Mouse (Mus musculus): ENCODE data around the gene Upp2. TPM values are rescaled to one million over a fixed set of nuclear protein-coding genes. Genes with fewer than 3 reads are reported as not detected.

The Upp2 gene
- total RNA-seq, 2 experiments from 2014 or later: not detected

DNA sequence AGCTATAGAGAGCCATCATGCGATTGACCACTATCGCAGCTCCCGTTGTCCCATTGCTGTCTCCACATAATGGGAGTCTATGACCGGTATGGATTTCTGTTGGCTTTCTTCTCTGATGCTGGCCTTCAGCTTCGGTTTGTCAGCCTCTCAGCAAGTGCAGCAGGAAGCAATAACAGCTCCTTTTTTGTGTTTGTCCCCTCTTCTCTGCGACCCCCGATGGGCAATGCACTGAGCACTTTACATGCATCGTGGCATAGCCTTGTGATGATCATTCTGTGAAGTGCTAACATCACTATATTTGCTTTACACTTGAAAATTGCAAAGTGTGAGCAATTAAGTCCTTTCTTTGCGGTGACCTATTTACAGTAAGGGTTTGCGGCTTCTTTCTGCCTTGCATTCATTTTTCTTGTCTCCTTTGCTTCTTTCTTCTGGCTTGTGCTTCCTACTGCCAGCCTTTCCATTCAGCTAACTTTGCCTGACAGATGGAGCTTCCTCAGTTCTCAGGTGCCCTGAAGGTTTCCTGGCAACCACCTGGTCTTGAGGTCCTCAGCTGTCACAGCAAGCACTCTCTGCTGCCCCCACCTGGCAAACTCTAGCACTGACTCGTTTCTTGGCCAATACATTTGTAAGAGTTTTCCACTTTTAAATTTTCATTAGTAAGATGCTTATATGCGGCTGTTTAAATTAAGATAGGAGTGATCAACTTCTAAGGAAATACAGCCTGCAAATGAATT lies 98.2 kb downstream of the Upp2 start:
- ATAC-seq (replicated peaks; ENCODE audit: low FRiP score, poor library complexity, severe bottlenecking): no peak

DNA sequence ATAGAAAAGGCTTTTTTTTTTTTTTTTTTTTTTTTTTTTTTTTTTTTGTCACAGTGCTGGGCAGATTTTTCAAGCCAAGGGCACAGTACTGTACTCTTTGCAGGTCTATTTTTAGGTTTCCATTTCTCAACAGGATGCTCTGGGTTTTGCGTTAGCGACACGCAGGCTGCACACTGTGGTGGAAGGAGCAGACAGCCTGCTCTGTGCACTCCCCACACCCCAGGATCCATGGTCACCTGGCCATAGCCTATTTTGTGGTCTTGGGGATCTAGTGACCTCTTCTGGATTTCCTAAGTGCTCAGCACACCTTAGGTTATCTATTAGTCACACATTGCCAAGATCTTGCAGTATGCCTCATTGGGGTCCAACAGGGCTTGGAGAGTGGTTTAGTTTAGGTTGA lies 100.2 kb downstream of the Upp2 start:
- ATAC-seq (replicated peaks; ENCODE audit: low FRiP score, poor library complexity, severe bottlenecking): no peak

DNA sequence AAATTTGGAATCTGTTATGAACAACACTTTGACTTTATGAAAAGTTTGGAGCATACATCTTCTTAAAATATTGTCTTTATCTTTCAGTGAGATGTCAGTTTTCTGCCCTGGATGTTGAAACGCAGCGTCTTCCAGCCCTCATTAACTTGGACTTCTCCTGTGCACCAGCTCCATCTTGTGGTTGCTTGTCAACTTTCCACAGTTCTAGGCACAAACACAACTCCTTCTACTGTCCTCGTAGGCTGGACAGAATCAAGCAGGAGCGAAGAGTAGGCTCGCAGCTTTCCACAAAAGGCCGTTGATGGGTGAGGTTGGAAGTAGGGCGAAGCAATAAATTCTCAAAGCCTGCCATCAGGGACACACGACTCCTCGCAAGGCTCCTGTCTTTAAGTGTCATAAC lies 100.9 kb downstream of the Upp2 start:
- no peak for ATAC-seq (replicated peaks; ENCODE audit: low FRiP score, poor library complexity, severe bottlenecking)

DNA sequence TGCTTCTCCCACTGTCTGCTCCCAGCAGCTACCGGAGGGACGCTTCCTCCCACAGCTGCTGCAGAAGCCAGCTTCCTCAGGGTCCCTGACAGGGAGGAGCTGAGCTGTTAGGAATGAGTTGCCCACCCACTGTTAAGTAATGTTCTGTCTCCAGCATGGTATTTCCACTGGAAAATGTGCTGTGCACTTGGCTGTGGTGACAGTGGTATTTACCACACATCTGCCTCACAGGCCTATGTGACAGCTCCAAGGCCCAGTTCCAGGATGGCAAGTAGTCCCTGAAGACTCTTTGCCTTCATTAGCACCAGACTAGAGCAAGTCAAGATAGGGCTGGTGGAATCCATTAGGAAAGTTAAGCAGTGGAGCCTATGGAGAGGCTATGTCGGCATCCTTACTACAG lies 102.0 kb downstream of the Upp2 start:
- no peak for ATAC-seq (replicated peaks; ENCODE audit: low FRiP score, poor library complexity, severe bottlenecking)

DNA sequence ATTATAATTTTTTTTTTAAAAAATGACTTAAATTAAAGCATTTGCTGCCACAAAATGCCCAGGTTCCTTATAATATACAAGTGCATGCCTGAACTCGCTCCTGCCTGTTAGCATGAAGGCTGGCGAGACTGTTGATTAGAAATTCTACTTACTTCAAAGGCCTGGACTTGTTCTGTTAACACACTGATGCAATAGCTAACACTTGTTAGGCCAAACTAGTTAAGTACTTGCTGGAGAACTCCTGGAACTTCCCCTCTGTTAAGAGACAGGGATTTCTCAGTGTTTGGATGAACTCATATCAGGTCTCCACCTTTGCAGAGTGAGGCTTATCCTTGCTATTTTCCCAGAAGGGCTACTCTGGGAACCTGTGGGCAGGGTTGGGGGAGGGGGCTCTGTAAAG lies 105.4 kb downstream of the Upp2 start:
- ATAC-seq (replicated peaks; ENCODE audit: low FRiP score, poor library complexity, severe bottlenecking): no peak

DNA sequence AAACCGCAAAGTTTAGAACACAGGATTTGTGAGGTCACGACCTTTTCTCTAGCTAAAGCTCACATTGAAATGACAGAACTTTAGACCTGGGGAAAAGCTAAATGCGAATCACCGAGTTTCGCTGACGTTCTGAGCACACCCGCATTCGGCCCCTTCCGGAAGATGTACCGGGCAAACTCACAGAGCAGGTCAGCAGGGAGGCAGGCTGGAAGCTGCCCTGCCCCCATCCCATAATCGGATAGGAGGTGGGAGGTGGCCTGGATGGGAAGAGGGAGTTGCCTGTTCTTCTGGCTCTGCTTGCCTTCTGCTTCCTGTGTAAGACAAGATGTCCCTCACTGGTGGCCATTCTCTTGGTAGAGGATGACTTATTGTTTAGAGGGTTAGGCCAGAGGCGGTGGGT lies 112.9 kb downstream of the Upp2 start:
- no peak for ATAC-seq (replicated peaks; ENCODE audit: low FRiP score, poor library complexity, severe bottlenecking)

DNA sequence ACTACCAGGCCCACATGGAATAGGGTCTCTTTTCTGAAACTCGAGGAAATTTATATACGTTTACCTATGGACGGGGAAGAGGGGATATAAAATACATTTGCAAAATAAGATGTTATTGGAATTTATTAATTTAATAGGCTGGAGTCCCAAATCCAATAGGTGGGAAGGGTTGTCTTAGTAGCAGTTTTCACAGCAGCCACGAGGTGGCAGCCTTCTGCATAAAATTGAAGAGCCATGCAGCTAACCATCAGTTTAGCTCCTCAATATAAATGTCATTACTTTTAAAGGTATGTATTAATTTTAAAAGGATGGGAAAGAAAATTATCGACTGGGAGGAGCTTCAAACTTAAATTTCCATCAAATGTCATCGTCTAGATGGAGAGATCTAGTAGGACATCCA lies 113.7 kb downstream of the Upp2 start:
- ATAC-seq (replicated peaks; ENCODE audit: low FRiP score, poor library complexity, severe bottlenecking): no peak

DNA sequence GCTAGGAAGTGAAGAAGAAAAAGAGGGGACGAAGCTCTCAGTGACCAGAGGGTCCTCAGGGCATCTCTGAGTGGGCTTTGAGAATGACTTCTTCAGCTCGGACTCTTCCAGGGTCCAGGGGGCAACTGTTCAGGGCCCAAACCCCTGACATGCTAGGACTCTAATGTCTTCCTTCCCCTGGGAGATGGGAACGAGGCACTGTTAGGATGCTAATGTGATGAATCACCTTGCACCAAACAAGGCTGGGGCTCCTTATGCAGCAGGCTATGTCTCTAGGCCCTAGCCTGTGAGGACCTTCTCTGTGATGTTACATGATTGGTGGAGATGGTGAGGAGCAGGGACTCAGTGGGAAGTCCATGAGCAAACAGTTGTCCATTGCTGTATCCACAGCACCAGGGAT lies 114.3 kb downstream of the Upp2 start:
- no peak for ATAC-seq (replicated peaks; ENCODE audit: low FRiP score, poor library complexity, severe bottlenecking)

DNA sequence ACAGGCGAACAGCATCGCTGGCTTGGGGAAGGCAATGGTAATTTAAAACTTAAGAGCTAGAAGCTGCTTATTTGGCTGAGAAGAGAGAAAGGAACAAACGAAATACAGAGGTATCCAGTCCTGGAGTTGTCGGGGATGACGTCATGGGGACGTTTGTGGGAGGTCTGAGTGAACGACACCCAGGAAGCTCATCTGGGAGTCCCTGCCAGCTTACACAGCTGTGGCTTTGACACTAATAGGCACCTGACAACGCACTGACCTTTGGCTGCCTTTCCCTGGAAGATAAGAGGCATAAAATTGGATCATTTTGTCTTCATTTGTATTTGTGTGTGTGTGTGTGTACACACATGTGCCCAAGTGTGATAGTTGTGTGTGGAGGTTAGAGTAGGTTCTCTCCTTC lies 130.4 kb downstream of the Upp2 start:
- ATAC-seq (replicated peaks; ENCODE audit: low FRiP score, poor library complexity, severe bottlenecking): no peak

DNA sequence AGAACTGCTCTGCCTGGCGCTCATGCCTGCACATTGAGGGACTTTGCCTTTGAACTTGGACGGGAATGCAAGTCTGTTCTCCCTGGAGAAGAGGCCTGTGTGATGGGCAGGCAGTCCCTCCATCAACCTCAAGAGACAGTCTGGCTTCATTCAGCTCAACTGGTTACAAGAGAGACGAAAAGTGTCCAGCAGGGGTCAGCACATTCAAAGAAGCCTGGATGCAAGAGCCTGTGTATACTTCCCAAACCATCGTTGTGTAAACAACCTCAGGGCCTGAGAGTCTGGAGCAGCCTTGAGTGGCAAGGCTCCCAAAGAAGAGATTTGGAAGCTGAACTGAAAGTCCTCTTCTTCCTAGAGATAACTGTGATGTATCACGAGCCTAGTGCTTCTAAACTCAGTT lies 132.8 kb downstream of the Upp2 start:
- no peak for ATAC-seq (replicated peaks; ENCODE audit: low FRiP score, poor library complexity, severe bottlenecking)

DNA sequence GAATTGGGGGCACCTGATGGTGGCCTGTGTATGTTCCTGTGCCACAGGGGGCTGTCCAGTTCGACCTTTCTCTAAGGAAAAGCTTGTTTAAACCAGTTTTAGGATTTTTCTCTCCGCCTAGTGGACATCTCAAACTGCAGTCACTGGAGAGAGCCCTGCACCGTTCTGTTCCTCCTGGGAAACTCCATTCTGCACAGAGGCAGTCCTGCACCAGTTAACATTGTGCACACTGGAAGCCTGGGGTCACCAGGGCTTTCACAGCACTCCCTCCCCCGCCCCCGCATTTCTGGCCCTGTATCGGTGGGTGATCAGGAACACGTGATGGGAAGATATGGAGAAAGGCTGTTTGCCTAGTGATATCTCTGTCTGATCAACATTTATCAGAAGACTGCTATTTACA lies 133.3 kb downstream of the Upp2 start:
- ATAC-seq (replicated peaks; ENCODE audit: low FRiP score, poor library complexity, severe bottlenecking): no peak

DNA sequence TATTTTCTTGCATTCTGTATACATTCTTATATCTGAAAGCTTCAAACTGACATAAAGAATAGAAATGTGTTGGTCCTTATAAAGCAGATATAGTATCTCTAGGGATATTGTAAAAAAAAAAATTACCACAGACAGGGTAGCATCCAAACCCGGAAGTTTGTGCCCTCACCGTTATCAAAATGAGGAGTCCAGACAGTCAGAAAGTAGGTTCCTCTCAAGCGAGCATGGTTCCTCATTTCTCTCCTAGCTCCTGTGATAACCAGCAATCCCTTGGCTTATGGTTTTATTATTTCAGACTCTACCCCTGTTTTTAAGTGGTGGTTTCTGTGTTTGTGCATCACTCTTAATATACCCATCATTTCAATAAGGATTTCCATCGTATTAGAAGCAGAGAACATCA lies 134.5 kb downstream of the Upp2 start:
- no peak for ATAC-seq (replicated peaks; ENCODE audit: low FRiP score, poor library complexity, severe bottlenecking)

DNA sequence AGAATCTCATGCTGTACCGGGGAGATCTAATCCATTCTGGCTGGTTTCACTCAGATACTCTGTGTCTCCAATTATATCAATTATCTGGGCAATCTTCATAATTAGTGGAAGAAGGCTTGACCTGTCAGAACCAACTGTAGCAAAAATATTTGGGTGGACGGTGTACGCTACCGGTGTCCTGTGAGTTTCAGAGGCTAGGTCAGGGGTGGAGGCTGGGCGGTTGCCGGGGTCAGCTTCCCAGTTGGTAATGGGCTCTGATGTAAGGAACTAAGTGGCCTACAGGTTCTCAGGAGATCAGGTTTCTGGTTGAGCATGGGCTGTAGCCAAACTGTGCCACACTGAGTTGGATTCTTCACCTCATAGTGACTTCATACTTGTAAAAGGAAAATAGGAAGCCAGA lies 136.1 kb downstream of the Upp2 start:
- no peak for ATAC-seq (replicated peaks; ENCODE audit: low FRiP score, poor library complexity, severe bottlenecking)

DNA sequence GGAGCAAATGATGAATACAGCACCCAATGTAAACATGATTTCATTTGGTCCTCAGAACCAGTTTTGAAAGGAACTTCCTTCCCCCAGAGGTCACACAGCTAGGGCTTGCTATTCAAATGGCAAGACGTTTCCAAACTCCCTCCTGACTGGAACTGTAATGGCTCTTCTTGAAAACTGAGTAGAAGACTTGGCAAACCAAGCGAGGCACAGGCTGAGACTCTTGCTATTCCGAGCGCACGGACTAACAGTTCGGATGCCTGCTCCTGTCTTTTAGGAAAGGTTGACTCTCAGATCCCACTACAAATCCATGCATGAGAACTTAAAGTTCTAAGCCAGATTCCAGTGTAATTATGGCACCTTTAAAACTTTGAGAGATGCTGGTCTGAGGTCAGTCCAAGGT lies 136.5 kb downstream of the Upp2 start:
- ATAC-seq (replicated peaks; ENCODE audit: low FRiP score, poor library complexity, severe bottlenecking): no peak

DNA sequence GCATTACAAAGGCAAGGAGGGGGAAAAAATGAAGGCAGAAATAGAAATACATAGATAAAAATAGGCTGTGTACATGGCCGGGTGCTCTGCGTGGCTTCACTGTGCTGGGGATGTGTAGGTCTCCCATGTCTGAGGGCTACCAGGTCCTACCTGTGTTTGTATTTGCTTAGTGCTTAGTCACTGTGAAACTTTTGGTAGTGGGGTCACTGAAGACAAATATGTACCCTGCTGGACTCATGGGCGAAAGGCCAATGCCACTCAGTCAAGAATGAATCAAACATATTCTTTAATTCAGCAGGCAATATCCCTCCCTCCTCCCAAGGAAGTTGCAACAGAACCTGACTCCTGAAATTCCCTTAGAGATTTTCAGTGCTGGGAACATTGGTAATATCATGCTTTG lies 137.5 kb downstream of the Upp2 start:
- no peak for ATAC-seq (replicated peaks; ENCODE audit: low FRiP score, poor library complexity, severe bottlenecking)

DNA sequence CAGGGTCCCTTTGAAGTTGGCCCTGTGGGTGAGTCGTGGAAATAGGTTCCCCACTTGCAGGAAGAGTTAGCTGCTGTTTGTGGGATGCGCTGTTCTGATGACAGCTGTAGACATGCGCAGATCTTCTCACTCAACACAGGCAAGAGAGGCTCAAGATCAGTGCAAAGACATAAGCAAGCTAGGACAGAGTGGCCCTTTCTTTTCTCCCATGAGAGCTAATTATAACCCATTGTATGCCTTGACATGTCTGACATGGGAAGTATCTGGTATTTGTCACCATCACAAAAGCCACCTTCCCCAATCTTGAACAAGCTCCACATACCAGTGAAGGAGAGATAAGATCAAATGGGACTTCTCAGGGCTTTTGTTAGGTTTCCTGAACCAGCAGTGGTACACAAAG lies 140.6 kb downstream of the Upp2 start:
- no peak for ATAC-seq (replicated peaks; ENCODE audit: low FRiP score, poor library complexity, severe bottlenecking)

DNA sequence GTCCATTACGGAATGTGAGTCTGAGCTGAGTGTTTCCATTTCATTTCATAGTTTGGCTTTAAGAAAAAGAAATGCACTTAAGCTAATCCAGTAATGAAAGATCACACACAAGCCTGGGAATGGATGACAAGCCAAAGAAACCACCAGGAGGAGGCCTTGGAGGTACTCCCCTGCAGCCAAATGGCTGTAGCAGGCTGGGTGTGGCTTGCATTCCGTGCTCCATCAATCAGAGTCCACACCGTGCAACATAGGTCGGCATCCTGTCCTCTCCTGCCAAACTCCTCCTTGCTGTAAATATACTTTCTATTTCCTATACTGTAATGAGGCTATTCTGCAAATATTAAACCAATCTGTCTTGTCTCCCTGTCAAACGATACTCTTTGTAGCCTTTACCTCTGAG lies 143.1 kb downstream of the Upp2 start:
- no peak for ATAC-seq (replicated peaks; ENCODE audit: low FRiP score, poor library complexity, severe bottlenecking)

DNA sequence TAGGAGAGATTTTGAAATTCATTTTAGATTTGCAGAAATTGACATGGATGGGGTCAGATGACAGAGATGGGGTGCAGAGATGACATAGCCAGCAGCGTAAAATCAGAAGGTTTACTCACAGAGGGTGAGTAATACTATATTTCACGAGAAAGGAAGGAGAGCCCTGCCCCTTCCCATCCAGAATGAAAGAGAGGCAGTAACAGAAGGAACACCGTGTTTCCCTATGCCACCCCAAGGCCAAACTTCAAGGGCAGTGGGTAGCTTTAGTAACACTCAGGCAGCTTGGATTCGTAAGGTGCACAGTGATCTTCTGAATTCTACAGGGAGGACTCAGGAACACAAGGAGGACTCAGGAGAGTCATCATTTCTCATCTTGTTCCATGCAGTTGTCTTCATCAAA lies 144.0 kb downstream of the Upp2 start:
- no peak for ATAC-seq (replicated peaks; ENCODE audit: low FRiP score, poor library complexity, severe bottlenecking)

DNA sequence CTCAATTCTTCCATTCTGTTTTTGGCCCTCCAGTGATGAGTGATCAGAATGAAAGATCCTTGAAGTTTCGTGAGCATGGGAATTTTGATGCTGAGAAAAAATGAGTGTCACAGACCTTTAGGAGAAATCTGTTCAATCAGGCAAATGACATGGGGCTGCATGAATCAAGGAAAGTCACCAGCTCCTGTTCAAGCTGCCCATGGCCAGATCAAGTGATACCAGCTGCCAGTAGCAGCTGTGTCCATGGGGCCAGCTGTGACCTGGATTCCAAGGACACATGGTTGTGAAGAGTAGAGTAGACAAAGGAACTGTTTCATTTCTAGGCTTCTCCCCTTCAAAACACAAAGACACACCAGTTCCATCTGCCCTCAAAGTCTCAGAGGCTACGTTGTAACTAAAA lies 144.4 kb downstream of the Upp2 start:
- no peak for ATAC-seq (replicated peaks; ENCODE audit: low FRiP score, poor library complexity, severe bottlenecking)

DNA sequence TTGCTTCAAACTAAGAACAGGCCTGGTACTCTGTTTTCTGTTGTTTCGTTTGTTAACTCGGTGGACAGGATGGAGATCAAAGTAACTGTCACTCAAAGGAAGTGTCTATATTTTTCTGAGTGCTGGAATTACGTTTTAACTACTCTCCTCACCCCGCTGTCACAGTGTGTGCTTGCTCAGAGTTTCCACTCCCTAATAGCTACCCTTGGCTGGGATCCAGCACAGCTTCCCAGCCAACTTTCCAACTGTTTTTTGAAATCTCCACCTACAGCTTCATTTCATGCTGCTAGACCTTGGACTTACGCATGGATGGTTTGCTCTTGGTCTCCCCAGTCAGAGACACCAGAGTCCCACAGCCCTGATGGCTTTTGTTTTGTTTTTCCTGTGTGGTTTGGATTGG lies 144.8 kb downstream of the Upp2 start:
- no peak for ATAC-seq (replicated peaks; ENCODE audit: low FRiP score, poor library complexity, severe bottlenecking)

DNA sequence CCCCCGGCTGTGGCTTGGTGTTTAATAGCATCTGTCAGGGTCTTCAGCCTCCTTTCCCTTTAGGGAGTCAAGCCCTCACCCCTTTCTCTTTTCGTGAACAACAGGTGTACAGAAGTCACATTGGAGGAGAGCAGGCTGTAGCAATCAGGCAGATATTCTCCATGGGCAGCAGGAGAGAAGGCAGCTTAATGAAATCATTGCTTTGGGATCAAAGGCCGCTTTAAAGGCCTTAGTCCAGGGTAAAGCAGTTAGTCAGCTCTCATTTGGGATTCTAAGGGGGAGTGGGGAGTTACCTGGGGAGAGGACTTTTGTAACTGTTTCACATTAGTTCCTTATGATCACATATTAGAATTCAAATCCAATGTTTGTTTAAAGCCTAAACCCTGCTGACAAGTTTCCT lies 150.8 kb downstream of the Upp2 start:
- no peak for ATAC-seq (replicated peaks; ENCODE audit: low FRiP score, poor library complexity, severe bottlenecking)

DNA sequence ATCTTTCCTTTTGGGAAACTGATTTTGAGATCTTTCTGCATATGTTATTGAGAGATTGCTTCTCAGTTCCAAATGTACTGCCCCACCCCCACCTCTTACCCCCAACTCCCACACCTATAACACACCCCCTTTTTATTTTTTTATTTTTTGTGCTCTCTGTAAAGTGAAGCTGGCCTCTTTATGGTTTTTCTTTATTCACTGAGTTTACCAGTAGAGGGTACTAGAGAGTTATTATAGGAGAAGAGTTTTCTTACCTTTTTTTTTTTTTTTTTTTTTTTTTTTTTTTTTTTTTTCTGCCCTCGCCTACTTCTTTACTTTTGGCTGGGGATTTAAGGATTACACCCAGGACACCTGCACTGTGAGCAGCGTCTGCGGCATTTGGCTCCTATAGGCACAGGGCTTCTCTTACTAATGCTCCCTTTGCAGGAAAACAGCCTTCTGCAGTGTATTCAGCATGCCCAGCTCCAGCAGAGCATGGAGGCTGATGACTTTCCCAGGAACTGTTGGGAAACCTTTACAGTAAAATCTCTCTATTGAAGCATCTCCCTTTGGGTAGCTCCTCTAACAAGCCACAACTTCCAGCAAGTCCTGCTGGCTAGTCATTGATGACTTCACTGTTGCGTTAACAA lies 170.2 kb downstream of the Upp2 start:
- no peak for ATAC-seq (replicated peaks; ENCODE audit: low FRiP score, poor library complexity, severe bottlenecking)
